Mouse (Mus musculus): ENCODE results near the gene Smchd1.
"Not testable (repeated sequence)": the region's sequence is repeated elsewhere in the genome, so short reads cannot be mapped to it uniquely, and the experiment has no call there.

Gene Smchd1

DNA sequence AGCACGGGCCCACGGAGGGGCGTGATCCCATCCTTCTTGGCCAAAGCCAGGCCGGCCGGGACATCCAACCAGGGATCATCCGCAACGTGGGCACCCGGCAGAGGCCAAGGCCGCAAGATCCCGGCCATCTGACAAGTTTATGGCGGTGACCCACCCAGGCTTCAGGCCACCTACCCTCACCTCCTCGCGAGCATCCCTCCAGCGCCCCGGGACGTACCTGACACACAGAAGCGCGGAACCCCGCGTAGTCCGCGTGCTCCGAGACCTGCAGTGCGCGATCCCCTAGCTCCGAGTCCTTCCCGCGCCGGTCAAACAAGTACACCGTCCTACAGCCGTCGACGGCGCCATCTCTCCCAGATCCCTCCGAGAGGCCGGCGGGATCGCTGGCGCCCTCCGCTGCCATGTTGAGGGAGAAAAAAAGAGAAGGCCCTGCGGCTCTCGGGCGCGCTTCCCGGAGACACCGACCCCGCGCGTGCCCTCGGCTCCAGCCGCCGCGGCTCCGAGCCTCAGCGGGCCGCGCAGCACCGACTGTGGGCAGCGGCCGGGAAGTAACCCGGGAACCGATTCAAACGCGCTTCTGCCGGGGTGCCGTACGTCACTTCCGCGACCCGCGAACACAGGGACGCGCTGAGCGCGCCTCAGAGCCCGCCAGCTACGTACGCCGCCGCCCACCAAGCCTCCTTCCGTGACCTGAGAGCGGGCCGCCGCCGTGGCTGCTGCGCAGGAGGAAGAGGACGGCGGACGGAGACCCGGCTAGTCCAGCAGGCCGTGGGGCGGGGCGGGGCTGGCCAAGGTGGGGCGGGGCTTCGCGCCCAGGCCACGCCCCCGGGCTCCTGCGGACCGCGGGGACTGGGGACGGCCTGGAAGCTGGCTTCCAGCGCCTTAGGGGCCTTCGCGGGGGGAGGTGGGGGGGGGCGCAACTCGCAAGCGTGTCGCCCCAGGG, at the start of gene Smchd1:
Gene Smchd1 (minus strand): TSS at position 582 of the 943 bp plus-strand sequence.
- peak; percentile 85 to 94 for DNase-seq (ENCODE audit: low spot score in 2 of 2)

DNA sequence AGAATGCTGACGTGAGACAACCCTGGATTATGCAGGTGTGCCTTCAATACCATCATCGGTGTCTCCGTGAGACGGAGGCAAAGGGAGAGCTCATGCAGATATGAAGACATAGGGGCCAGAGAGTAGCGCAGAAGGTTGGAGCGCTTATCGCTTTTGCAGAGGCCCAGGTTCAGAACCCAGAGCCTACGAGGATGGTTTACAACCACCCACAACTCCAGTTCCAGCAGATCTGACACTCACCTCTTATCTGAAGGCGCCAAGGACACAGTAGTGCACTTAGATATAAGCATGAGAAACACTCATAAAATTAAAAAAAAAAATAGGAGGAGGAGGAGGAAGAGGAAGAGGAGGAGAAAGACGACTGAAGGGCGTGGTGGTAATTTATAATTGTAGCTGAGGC, 35.2 kb upstream of the Smchd1 start:
- DNase-seq (ENCODE audit: low spot score in 2 of 2), result no peak

DNA sequence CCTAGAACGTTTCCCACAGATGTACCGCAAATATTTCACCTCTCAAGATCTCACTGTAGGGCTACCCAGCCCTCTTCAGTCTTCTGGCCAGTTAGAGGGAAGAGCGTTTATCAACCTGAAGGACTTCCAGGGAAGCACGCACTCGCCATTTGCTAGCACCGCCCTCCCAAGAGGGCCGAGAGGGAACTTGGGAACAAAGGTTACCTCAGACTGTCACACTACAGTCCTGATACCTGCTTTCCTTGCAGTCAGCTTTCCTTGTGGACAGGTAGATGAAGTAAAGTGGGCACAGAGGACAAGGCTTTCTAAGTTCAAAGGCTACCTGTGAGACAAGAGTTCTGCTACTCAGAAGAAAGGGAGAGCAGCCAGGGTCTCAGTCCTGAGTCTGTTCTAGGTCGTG, 31.7 kb upstream of the Smchd1 start:
- no peak for DNase-seq (ENCODE audit: low spot score in 2 of 2)

DNA sequence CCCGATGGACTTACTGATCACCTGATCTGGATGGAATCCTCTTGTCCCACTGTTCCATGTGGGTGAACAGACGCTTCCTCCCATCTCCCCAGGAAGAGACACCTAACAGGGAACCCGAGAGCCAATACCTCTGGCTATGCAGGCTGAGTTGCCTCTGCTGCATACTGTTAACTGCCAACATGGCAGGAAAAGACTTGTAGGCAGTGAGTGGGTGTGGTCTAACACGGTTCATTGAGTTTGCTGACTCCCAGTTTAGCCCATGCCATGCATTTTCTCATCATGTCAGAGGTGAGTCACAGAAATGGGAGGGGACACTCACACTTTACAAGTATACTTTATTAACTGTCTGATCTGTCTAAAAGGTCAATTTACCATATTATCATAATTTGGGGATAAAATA, 20.6 kb upstream of the Smchd1 start:
- no peak for DNase-seq (ENCODE audit: low spot score in 2 of 2)

DNA sequence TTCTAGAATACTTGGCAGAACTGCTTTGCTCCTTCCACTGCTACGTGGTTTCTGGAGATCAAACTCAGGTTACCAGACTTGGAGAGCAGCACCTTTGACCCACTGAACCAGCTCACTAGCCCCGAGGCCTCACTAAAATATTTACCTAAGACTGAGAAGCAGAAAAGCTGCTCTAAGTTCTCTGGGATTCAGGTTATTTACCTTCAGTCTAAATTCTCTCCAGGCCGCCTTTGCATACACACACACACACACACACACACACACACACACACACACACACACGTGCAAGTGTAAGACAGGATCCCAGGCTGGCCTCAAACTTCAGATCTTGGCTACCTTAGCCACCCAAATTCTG, 16.2 kb upstream of the Smchd1 start:
- DNase-seq (ENCODE audit: low spot score in 2 of 2), result no peak

DNA sequence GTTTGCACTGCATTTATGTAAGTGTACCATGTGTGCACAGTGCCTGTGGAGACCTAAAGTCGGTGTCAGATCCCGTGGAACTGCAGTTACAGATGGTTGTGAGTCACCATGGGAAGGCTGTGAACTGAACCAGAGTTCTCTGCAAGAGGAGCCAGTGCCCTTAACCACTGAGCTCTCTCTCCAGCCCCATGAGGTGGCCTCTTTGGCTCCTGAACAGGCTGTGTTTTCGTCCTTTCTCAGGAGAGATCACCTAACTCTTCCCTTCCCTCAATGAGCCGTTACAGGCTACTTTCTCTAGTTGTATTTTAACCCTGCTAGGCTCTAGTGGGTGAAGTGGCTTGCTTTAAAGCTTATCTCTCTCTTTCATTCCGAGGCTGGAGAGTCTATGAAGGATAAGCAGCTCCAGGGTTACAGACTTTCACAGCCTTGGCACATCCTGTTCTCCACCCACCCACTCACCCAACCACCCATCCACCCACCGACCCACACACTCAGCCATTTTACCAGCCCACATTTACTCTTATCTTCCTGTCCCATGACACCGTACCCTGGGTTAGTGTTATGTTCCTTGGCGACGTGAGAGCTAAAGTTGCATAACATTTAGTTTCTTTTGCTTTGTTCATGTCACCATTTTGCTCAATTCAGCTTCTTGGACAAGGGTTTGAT, 15.7 kb upstream of the Smchd1 start:
- DNase-seq (ENCODE audit: low spot score in 2 of 2), result no peak

DNA sequence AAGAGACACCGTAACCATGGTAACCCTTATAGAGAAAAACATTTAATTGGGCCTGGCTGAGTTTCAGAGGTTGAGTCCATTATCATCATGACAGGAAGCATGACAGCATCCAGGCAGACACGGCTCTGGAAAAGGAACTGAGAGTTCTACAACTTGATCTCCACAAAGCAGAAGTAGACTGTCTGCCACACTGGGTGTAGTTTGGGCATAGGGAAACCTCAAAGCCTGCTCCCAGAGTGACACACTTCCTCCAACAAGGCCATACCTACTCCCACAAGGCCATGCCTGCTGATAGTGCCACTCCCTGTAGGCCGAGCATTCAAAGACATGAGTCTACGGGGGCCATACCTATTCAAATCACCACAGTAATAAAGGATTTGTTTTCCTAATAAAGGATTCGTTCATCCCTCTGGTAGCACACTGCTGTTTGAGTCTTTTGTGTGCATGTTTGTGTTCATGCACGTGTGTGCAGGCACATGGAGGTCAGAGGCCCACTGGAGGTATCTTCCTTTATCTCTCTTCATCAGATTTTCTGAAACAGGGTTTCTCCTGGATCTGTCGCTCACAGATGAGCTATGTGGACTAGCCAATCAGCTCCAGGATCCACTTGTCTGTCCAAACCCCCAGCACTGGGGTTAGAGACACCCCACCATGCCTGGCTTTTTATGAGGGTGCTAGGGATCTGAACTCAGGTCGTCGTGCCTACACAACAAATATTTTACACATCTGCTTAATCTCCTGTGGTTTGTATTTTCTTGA, 14.7 kb upstream of the Smchd1 start:
- no peak for DNase-seq (ENCODE audit: low spot score in 2 of 2)

DNA sequence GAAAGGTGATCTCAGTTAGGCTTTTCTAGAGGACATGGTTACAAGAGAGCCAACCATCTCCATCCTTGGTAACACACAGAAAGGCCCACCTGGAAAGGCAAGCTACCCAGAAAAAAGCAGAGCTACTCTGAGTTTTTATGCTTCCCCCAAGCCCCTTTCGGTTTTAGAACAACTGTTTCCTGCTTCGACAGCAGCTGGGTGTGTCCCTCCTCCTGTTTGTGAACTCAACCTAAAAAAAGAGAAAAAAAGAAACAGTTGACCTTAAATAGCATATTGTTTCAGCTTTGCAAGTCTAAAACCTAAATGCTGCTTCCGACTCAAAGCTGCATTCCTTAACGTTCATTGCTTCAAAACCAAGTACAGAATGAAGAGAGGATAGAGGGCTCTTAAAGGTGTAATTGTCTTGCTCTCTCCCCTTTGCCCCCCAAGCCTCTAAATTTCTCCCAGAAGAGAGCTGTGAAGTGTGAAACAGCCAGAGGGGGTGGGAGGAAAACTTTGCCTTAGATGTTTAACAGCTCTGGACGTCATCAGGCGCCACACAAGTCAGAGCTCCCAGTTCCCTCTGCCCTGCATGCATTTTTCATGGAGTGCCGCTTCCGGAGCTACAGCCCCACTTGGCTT, 11.2 kb upstream of the Smchd1 start:
- no peak for DNase-seq (ENCODE audit: low spot score in 2 of 2)

DNA sequence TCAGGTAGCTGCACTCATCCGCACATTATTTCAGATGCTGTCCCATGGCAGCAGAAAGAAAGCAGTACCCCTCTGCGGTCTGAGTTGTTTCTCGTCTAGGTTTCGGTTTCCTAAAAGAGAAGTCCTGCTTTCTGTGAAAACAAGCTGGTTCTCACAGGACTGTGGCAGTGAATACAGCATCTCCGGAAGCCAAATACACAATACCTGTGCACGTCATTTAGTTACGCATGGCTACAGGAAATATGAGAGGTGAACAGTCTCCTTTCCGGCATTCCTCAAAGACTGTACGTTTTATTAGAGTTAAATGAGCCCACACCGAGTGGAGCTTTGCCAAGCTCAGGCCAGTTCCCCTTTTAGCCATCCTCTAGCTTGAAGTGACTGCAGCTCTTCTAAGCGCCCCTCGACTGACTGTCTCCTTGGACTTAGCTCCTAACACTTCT, 10.7 kb upstream of the Smchd1 start:
- DNase-seq (ENCODE audit: low spot score in 2 of 2), result no peak

DNA sequence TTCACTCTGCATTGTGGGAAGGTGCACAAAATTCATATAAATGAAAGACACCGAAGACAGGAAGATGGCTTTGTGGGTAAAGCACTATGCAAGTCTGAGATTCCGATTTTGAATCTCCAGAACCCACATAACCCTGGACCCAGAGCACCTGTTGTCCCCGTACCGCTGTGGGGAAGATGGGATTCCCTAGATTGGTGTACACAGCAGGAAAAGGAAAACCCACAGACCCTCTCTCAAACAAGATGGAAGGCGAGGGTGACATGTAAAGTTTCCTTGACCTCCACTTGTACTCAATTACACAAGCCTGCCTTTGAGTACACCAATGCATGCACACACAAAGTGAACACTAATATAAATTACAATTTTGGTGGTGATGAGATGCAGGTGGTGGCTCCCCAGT, 9.6 kb upstream of the Smchd1 start:
- no peak for DNase-seq (ENCODE audit: low spot score in 2 of 2)

DNA sequence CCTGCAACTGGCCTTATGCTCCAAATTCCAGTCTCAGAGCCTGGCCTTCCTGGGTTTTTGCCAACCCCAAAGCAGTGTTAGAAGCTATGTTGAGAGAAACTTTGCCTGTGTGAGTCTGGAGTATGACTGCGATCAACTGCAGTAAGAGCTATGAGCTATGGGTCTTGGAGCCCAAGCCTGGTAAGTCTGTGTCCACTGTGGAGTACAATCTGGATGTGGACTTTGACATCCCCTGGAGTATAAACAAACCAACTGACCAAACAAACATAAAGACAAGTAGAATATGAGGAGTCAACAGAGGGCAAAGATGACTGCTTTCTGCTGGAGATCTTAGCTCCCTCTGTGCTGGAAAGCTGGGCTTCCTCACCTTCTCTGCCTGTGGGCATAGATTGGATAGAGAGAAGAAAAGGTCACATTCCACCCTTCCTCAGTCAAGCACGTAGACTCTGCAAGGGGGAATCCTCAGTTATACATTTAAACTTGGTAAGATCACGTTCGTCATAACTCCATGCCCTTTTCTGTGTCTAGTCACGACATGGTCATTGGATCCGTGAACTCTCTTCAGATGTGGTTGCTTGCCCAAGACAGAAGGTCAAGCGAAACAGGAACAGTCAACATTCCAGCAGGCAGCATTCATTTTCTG, 8.4 kb upstream of the Smchd1 start:
- no peak for DNase-seq (ENCODE audit: low spot score in 2 of 2)

DNA sequence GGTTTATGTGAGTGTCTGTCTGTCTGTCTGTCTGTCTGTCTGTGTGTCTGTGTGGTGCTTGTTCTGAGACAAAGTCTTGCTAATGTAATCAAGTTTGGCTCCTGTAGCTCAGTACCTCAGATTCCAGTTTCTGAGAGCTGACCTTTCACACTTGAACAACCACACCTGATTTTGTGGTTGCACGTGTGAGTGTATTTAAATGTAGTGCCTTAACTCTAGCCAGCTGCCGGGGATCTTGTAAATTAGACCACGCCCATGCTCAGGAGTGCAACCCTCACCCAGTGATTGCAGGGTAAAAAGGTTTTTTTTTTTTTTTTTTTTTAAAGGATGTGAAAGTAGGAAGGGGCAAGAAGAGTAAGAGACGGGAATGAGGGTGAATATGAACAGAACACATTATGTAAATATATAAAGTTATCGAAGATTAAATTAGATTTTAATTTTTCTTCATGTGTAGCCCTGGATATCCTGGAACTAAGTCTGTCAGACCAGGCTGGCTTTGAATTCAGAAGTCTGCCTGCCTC, 4.3 kb upstream of the Smchd1 start:
- no peak for DNase-seq (ENCODE audit: low spot score in 2 of 2)

DNA sequence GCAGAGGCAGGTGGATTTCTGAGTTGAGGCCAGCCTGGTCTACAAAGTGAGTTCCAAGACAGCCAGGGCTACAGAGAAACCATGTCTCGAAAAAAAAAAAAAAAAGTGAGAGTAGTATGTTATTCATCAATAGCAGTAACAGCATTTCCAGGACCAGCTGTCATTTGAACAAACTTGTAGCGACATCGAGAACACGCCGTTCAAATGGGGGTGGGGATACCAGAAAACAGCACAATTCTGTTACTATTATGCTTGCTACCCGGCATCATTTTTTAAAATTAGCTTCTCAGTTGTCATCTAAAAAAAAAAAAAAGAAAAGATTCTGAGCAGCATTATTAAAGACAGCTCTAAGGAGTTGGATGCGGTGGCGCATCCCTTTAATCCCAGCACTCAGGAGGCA, 2.3 kb upstream of the Smchd1 start:
- DNase-seq (ENCODE audit: low spot score in 2 of 2), result no peak

DNA sequence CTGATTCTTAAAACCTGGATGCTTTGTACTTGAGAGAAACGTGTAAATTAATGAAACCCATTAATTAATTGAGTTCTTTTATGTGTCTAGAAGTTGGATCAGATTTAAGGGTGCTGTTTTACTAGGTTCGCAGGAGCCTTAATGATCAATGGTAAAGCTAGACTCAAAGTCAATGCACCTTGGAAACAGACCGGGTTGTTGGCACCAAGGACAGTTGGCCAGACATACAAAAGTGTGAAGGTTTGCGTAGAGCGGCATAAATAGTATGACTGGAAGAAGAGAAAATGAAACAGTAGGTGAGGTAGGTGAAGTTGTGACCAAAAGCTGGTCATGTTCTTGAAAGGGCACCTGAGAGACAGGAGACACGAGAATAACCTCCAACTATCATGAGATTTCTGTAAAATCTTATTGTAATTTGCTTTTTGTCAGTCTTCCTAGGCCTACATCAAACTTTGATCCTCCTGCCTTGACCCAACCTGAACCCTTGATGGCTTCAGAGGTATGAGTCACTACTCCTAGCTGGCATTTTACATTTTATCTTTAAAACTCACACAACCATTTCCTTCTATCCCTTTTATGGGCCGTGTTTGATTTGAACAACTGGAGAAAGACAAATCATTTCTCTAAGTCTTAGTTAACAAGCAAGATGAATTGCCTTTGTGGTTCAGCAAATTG, 1.3 kb upstream of the Smchd1 start:
- no peak for DNase-seq (ENCODE audit: low spot score in 2 of 2)

DNA sequence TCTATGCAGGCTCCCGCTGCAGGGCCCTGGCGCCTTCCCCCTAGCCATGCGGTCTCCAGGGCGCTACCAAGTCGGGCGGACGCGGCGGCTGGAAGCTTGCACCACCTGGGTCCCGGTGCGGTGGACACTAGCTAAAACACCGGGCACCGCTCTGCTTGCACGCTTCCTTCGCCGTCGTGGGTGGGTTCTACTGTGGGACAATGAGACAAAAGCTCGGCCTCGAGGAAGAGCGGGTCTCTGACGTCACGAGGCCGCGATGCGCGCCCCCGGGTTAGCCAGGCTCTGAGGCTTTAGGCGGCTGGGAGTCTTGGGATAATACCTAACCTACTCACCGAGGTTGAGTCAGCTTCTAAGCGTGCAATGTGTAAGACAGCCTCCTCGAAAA, 554 bp upstream of the Smchd1 start:
- peak; percentile 25 to 73 for DNase-seq (ENCODE audit: low spot score in 2 of 2)

DNA sequence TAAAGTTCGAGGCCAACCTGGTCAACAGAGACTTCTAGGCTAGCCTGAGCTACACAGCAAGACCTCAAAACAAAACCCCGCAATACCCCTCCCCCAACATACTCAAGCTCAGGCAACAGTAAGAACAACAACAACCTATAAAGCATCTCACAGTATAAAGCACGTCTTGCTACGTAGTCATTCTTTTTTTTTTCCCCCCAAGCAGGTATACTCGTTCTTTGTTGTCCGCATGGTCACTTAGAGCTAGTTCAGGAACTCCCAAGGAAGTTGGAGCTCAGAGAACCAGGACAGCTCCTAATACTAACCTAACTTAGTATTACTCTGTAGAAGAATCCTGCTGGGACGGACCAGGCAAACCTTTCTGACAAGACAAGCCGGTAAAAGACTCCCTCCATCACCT, 1.0 kb downstream of the Smchd1 start:
- no peak for DNase-seq (ENCODE audit: low spot score in 2 of 2)

DNA sequence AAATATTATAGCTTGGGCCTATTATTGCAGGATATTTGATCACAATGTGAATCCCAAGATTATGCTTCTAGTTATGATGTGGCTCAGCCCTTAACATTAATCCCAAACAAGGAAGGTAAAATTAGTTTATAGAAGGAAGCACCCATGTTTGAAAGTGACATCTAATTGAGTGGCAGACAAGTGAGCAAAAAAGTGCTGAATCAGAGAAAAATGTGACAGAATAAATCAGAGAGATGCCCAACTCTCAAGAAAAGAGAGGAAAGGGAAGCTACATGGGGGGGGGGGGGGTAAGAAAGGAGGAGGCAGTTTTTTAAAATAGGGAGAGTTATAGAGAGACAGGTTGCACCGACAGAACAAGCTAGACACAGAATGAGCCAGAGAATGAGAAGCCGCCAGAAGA, 3.9 kb downstream of the Smchd1 start:
- no peak for DNase-seq (ENCODE audit: low spot score in 2 of 2)

DNA sequence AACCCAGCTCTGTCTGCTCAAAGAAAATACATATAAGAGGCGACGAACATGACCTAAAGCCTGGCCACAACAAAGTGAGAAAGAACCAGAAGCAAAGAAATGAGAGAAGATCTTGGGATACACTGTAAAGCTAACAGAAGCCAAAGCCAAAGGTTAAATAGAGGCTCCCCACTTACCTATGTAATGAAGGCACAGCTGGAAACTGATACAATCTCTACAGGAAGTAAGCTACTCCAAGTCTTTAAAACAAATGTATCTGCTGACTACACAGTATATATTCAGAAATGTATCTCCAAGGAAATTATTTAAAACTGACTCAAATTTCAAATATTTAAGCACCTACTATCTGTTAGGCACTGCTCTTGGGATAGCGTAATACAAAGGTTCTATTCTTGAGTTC, 14.8 kb downstream of the Smchd1 start:
- DNase-seq (ENCODE audit: low spot score in 2 of 2), result no peak

DNA sequence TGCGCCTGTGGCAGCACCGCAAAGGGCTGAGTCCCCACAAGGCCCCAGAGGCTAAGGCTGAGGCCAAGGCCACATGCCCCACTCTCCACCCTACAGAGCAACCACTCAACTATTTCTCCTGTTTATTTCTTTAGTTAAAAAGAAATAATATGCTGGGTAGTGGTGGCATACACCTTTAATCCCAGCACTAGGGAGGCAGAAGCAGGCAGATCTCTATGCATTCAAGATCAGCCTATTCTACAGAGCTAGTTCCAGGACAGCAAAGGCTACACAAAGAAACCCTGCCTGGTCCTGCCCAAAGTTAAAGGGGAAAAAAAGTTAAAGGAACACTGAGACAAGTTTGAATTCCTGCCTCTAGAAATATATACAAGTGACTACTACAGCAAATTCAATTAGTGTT, 15.3 kb downstream of the Smchd1 start, which contains the start of gene Gm4707:
Gene Gm4707 (minus strand): TSS at position 101 of the 400 bp plus-strand sequence.
- no peak for DNase-seq (ENCODE audit: low spot score in 2 of 2)

DNA sequence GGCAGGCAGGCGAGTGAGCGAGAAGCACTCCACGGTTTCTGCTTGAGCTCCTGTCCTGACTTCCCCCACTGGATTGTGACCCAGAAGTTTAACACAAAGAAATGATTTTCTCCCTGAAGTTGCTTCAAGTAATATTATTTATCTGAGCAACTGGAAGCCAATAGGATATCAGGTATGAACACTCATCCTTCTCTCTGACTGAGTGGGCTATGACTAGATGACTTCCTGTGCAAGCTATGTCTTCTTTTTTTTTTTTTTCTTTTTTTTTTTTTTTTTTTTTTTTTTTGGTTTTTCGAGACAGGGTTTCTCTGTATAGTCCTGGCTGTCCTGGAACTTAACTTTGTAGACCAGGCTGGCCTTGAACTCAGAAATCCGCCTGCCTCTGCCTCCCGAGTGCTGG, 17.8 kb downstream of the Smchd1 start:
- DNase-seq (ENCODE audit: low spot score in 2 of 2), result not testable (repeated sequence)

DNA sequence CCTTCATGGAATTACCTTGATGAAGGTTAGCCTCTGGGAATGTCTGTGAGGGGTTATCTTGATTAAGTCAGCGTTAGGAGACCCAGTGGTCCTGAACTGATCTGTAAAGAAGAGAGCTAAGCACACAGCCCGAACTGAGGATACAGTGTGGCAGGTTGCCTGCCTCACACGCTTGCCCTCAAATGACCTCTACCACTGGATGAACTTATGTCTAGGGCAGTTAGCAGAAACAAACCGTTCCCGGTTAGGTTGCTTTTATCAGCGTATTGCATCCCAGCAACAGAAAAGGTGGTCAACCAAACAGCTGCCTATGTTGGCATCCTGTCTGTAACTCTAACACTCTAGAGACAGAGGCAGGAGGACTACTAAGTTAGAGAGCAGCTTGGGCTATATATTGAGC, 30.0 kb downstream of the Smchd1 start:
- DNase-seq (ENCODE audit: low spot score in 2 of 2), result no peak
